Mouse (Mus musculus) CH12.LX (cell line): ENCODE data around the gene Srsf2. TPM values are rescaled to one million over a fixed set of nuclear protein-coding genes. Genes with fewer than 3 reads are reported as not detected.

Source experiments
- DNase-seq: peaks from one replicate; pipeline ENCODE4 v3.0.0-alpha.2; 2013; ENCODE audit errors: extremely low read depth
- H3K27ac ChIP-seq: 2 replicates; pipeline ENCODE4 v1.5.1; 2012; ENCODE audit warnings: low read depth, mild to moderate bottlenecking, control low read depth, moderate library complexity; ENCODE audit not compliant: insufficient read depth
- H3K27me3 ChIP-seq: replicated peaks from 2 replicates; pipeline ENCODE3; 2012; ENCODE audit warnings: inconsistent platforms
- H3K36me3 ChIP-seq, 2 experiments: replicated peaks in 1 of 2; 2 replicates each; pipeline versions ENCODE3 to v1.6.1; 2012; ENCODE audit warnings: inconsistent platforms in 1 of 2, low read length in 1 of 2, mild to moderate bottlenecking in 1 of 2, mixed read lengths in 1 of 2, moderate library complexity in 1 of 2; ENCODE audit not compliant: control insufficient read depth in 1 of 2, insufficient read depth in 1 of 2
- H3K4me1 ChIP-seq, 2 experiments: 2 replicates each; pipeline ENCODE4 v1.6.1; 2012; ENCODE audit warnings: inconsistent platforms in 1 of 2, moderate library complexity in 1 of 2; ENCODE audit not compliant: insufficient read depth in 2 of 2, control insufficient read depth in 1 of 2
- H3K4me2 ChIP-seq: 2 replicates; pipeline ENCODE4 v1.6.1; 2012; ENCODE audit warnings: low read depth, mild to moderate bottlenecking, control low read depth; ENCODE audit not compliant: poor library complexity, insufficient read depth, severe bottlenecking
- H3K4me3 ChIP-seq, 3 experiments: fragments of 150-350 bp in 1 of 3; sonication (generic) in 1 of 3; replicated peaks in 1 of 3; 2 replicates each; pipeline versions ENCODE3 to v1.5.1; 2011 to 2012; ENCODE audit warnings: low read depth in 2 of 3, low read length in 2 of 3, mild to moderate bottlenecking in 2 of 3, moderate library complexity in 2 of 3, control low read depth in 1 of 3, improper control_type of control experiment in 1 of 3, inconsistent platforms in 1 of 3, mixed read lengths in 1 of 3; ENCODE audit not compliant: poor library complexity in 1 of 3
- H3K79me2 ChIP-seq: replicated peaks from 2 replicates; pipeline ENCODE4 v1.6.1; 2012; ENCODE audit warnings: mild to moderate bottlenecking, moderate library complexity; ENCODE audit not compliant: control insufficient read depth, poor library complexity, insufficient read depth, severe bottlenecking; ENCODE audit errors: extremely low read depth
- H3K9ac ChIP-seq: 2 replicates; pipeline ENCODE4 v1.6.1; 2012; ENCODE audit warnings: low read depth, mild to moderate bottlenecking, control low read depth, moderate library complexity; ENCODE audit not compliant: insufficient read depth
- H3K9me3 ChIP-seq: replicated peaks from 2 replicates; pipeline ENCODE3; 2012; ENCODE audit warnings: low read length, inconsistent platforms, mixed read lengths
- CHD2 ChIP-seq: IDR thresholded peaks from 2 replicates; pipeline ENCODE4 v1.6.1; 2011; ENCODE audit warnings: low read length, improper control_type of control experiment
- CTCF ChIP-seq, 2 experiments: IDR thresholded peaks in 1 of 2; conservative IDR thresholded peaks in 1 of 2; 2 replicates each; pipeline ENCODE4 v1.5.1; 2011 to 2012; ENCODE audit warnings: low read depth in 2 of 2, low read length in 2 of 2, improper control_type of control experiment in 1 of 2, inconsistent platforms in 1 of 2, mild to moderate bottlenecking in 1 of 2, moderate library complexity in 1 of 2
- HCFC1 ChIP-seq: IDR thresholded peaks from 2 replicates; pipeline ENCODE4 v1.6.1; 2012; ENCODE audit warnings: low read depth, mild to moderate bottlenecking, inconsistent platforms, low read length, improper control_type of control experiment
- MAFK ChIP-seq: IDR thresholded peaks from 2 replicates; pipeline ENCODE4 v1.6.1; 2011; ENCODE audit warnings: low read length, improper control_type of control experiment; ENCODE audit not compliant: insufficient replicate concordance
- MXI1 ChIP-seq: IDR thresholded peaks from 2 replicates; pipeline ENCODE4 v1.6.1; 2011; ENCODE audit warnings: mild to moderate bottlenecking, low read depth, low read length, improper control_type of control experiment
- RAD21 ChIP-seq: IDR thresholded peaks from 2 replicates; pipeline ENCODE4 v1.6.1; 2011; ENCODE audit warnings: low read depth, mild to moderate bottlenecking, low read length, improper control_type of control experiment, moderate library complexity
- UBTF ChIP-seq: IDR thresholded peaks from 2 replicates; pipeline ENCODE4 v1.6.1; 2012; ENCODE audit warnings: low read depth, mild to moderate bottlenecking, inconsistent platforms, low read length, improper control_type of control experiment, moderate library complexity
- ZC3H11A ChIP-seq: IDR thresholded peaks from 2 replicates; pipeline ENCODE4 v1.6.1; 2012; ENCODE audit warnings: low read depth, mild to moderate bottlenecking, inconsistent platforms, low read length, improper control_type of control experiment
- ZMIZ1 ChIP-seq: IDR thresholded peaks from 2 replicates; pipeline ENCODE4 v1.6.1; 2012; ENCODE audit warnings: low read depth, mild to moderate bottlenecking, inconsistent platforms, low read length, improper control_type of control experiment
- ZNF384 ChIP-seq: IDR thresholded peaks from 2 replicates; pipeline ENCODE4 v1.6.1; 2012; ENCODE audit warnings: low read depth, low read length, improper control_type of control experiment, inconsistent platforms
- dilution Hi-C: fragments of 300-500 bp; cut with MboI; formaldehyde crosslinking; loops from 2 replicates; pipeline ENCODE4 v1.14.3; 2020; ENCODE audit warnings: low sequenced_read_pairs; ENCODE audit not compliant: extremely low pct_unique_long_range_greater_than_20kb, extremely low pct_ligation_motif_present
- in situ Hi-C: fragments of 300-500 bp; cut with MboI; formaldehyde crosslinking; loops from 3 replicates; pipeline ENCODE4 v1.14.3; 2019; ENCODE audit warnings: low sequenced_read_pairs, low pct_ligation_motif_present, low pct_unique_long_range_greater_than_20kb, mixed read lengths
- polyA plus RNA-seq: library from polyadenylated mRNA; unstranded; fragments of >175 nt; gene quantifications from 2 replicates; pipeline ENCODE4 v1.2.1, GENCODE M21; 2012; ENCODE audit warnings: low read depth; ENCODE audit not compliant: insufficient read length
- total RNA-seq, 2 experiments: library from RNA; depleted of rRNA; stranded (reverse); fragments of 300-350 nt in 1 of 2; fragments of >200 nt in 1 of 2; gene quantifications; 2 replicates each; pipeline ENCODE4 v1.2.3; 2012 to 2014

The Srsf2 gene
- total and polyA plus RNA-seq, 3 experiments = 298 to 1,224 (median 471) TPM

DNA sequence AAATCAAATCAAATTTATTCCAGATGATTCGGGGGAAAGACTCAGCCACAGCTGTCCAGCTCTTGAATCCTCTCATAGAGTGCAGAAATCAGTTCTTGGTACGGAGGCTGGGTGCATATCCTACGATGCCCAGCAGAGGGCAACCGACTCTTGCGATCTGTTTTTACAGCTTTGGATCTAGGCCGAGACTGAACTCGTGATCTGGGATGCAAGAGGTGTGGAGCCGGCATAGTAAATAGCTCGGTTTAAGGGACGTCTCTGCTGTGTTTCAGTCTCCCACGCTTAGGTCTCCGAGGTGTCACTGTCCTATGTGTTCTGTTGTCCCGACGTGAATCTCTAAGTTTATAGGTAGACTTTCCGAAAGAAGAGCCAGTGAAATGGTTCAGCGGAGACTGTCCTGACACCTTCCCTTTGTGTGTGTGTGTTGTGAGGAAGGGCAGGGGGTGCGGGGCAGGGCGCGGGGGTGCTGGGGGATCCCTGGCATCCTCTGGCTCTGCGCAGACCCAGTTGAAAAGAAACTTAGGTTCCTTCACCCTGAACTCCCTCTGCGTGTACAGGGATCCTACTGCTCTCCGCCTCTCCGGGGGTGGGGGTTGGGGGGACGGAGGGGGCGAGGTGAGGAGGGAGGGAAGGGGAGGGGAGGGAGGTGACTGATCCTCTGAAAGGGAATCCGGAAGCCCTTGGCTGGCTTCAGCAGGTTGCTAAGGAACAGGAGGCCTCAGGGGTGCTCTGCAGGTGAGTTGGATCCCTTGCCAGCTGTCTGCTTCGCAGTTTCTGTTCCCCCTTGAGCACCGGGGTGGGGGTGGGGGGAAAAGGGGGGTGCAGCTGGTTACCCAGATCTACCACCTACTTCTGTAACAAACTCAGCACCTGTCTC is 32.6 kb upstream of the Srsf2 start (continued):
- TF ChIP-seq MXI1 (no peak), UBTF (no peak), ZC3H11A (peak; percentile 96), ZNF384 (no peak), CHD2 (peak; percentile 66; the same call in 1 of the 2 replicates), HCFC1 (no peak), MAFK (no peak), RAD21 (peak; percentile 98)

DNA sequence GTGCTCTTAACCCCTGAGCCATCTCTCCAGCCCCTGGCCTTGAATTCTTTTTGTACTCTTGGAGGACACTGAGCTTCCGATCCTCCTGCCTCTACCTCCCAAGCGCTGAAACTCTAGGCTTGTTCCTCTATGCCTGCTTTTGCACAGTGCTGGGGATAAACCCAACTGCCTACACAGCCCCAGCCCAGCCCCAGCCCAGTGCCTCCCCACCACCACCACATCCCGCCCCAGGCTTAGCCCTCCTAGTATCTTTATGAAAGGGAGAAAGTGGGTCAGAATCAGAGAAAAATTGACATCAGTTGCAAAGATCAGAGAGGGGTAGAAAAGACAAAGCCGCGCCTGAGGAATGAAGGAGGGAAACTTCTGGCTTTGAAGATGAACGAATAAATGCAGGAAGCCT is 31.2 kb upstream of the Srsf2 start:
- H3K4me1 ChIP-seq = peaks cover 5 to 13% of the 10 kb centered on the region in 2 experiments; a peak in 3 of 4 replicates
- dilution Hi-C loops = no loop called here
- no peak overlapping the region for H3K4me3 ChIP-seq
- TF ChIP-seq RAD21 (no peak), ZMIZ1 (no peak), CTCF (conservative IDR thresholded peaks at IDR 0.05 in 1 of 2, IDR thresholded peaks at IDR 0.05 in 1 of 2; ENCODE audit: low read depth in 2 of 2, low read length in 2 of 2) (no peak)
- TF ChIP-seq, all 38 proteins: peak for 0
- Histone ChIP-seq H3K27ac (no peak overlapping the region), H3K9ac (no peak overlapping the region), H3K4me2 (no peak overlapping the region), H3K79me2 (no peaks in the 10 kb centered on the region), H3K36me3 (no peaks in the 10 kb centered on the region), H3K27me3 (peaks cover 38% of the 10 kb centered on the region), H3K9me3 (no peaks in the 10 kb centered on the region)
- in situ Hi-C loops = loop anchor here (10.0 kb wide), 1 partner anchor 291 kb away; no protein-coding TSS in a partner anchor
- DNase-seq = no peak

DNA sequence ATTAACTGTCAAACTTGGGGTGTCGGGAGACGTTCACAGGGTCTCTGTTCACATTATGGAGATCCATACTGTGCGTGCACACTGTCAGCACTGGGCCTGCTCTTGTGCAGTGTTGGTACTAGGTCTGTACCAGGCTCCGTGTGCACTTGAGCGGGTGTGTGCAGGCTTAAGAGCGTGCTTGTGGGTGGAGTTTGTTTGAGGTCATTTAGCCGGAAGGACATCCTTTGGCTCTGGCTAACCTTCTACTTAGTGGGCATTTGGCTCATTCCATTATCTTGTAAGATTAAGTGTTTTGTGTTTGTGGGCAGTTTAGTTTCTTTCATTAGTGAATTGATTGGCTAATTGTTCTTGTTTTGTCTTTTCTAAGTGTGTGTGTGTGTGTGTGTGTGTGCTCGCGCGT is 29.6 kb upstream of the Srsf2 start:
- dilution Hi-C loops = no loop called here
- no peak for TF ChIP-seq MAFK
- no peak overlapping the region for H3K4me2 ChIP-seq
- peaks cover 23% of the 10 kb centered on the region for H3K27me3 ChIP-seq
- no peaks in the 10 kb centered on the region for H3K36me3 ChIP-seq
- peaks cover 5 to 13% of the 10 kb centered on the region in 2 experiments; a peak in 3 of 4 replicates for H3K4me1 ChIP-seq
- H3K4me3 ChIP-seq = no peak overlapping the region
- no peaks in the 10 kb centered on the region for H3K9me3 ChIP-seq
- no peaks in the 10 kb centered on the region for H3K79me2 ChIP-seq
- in situ Hi-C loops = loop anchor here (10.0 kb wide), 1 partner anchor 292 kb away; no protein-coding TSS in a partner anchor
- no peak overlapping the region for H3K9ac ChIP-seq
- DNase-seq = no peak
- no peak overlapping the region for H3K27ac ChIP-seq
